Mouse (Mus musculus) liver, embryonic 14.5 days (tissue): ENCODE results near the gene Gal3st4.

Experiments used
- CTCF ChIP-seq: IDR thresholded peaks from 2 replicates; pipeline ENCODE4 v1.5.1; 2016; ENCODE audit warnings: antibody characterized with exemption, low read depth, control low read depth
- EP300 ChIP-seq: IDR thresholded peaks from 2 replicates; pipeline ENCODE4 v1.6.1; 2016; ENCODE audit warnings: antibody characterized with exemption, low read depth

- no peak for TF ChIP-seq CTCF
- no peak for TF ChIP-seq EP300
Observed at GRCm38 (mm10) chr5:138264207-138264578, 8.4 kb downstream of the Gal3st4 start.
